Mouse (Mus musculus): ENCODE measurements around the gene Cd163.

DNA sequence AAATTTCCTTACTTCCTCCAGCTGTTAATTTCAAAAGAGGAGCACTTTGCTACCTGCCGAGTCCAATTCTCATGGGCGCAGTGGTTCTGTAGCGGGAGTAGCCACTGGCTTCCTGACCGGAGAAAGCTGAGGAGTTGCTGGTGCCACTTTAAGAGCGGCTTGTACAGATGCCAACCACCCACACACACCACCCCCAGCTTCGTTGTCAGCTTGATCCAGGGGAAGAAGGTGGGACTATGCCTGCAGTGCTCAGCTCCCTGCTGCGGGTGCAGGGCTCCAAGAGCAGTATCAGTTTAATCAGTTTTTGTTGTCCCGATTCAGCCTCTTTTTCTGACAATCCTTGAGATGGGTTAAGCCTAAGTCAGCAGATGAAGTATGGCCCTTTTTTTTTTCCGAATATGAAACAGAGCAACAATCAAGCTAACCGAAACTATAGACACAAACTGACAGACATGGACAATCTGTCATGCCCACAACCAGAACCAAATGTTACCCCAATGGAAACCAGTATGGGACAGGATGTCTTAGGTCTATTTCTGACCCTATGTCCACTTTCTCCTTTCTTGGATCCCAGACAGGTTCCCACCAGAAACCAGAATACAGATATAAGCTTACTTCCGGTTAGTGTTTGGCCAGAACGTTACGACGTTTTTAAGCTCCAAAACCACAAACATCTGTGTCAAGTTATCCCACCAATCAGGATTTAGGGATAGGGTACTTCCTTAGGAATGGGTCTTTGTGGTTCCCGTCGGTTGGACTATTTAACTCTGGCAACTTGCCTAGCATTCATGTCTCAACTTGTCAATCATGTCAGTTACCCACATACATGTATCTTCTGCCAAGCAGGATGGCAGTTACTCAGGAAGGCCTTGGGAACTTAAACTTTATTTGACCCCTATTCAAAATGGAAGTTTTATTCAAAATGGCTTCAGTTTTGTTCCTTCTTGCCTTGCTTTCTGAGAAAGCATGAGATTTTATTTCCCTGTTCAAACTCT is 17.3 kb downstream of the Cd163 start:
- TF ChIP-seq EP300 (optimal IDR thresholded peaks at IDR 0.05) (no peak), CTCF (IDR thresholded peaks at IDR 0.05; ENCODE audit: low read depth) (no peak)

Measured in stomach, postnatal 0 days (tissue).